Mouse (Mus musculus): ENCODE results near the gene Crot. TPM values are rescaled to one million over a fixed set of nuclear protein-coding genes. Genes with fewer than 3 reads are reported as not detected.

The Crot gene
- total and polyA plus RNA-seq, 2 experiments from 2014 or later: 16.1 to 19.1 TPM

DNA sequence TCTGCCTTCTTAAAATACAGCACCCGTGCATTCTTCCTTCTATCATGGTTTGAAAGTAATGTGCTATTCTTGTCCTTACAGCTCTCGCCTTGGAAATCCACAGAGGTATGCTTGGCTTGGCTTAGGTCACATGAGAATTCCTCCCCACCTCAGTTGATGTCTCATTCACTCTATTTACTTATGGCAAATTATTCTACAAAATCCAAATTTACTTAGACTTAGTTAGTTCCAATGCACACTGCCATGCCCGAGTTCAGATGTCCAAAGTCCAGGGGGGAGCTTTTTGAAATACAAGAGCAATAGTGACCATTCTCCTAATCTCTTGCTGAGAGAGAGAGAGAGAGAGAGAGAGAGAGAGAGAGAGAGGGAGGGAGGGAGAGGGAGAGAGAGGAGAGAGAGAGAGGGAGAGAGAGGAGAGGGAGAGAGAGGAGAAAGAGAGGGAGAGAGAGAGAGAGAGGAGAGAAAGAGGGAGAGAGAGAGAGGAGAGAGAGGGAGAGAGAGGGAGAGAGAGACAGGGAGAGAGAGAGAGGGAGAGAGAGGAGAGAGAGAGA, 43.6 kb upstream of the Crot start:
- no peaks in the 10 kb centered on the region for H3K36me3 ChIP-seq (ENCODE audit: insufficient read depth, low read length)
- no peak overlapping the region for H3K27ac ChIP-seq (ENCODE audit: low read depth, low read length)
- DNase-seq (ENCODE audit: low spot score) (no peak), ATAC-seq (ENCODE audit: low FRiP score) (no peak)
- no peak overlapping the region for H3K4me2 ChIP-seq (ENCODE audit: low read depth, low read length, poor library complexity, severe bottlenecking)
- no peaks in the 10 kb centered on the region for H3K4me1 ChIP-seq (ENCODE audit: insufficient read depth, low read length)
- no peak overlapping the region for H3K4me3 ChIP-seq (ENCODE audit: low read depth, low read length)
- no peak overlapping the region for H3K9ac ChIP-seq (replicated peaks; ENCODE audit: low read length, poor library complexity, severe bottlenecking)
- TF ChIP-seq CTCF (IDR thresholded peaks at IDR 0.05): no peak
- no peaks in the 10 kb centered on the region for H3K9me3 ChIP-seq (ENCODE audit: low read length)
- H3K27me3 ChIP-seq (ENCODE audit: insufficient read depth, low read length): no peaks in the 10 kb centered on the region
- 88% methylated on average over 3 of the region's 3 CpGs for WGBS

- H3K4me3 ChIP-seq (ENCODE audit: low read depth, low read length): no peak overlapping the region
- H3K4me2 ChIP-seq (ENCODE audit: low read depth, low read length, poor library complexity, severe bottlenecking): no peak overlapping the region
- ATAC-seq (ENCODE audit: low FRiP score) (no peak), DNase-seq (ENCODE audit: low spot score) (no peak)
- no peaks in the 10 kb centered on the region for H3K27me3 ChIP-seq (ENCODE audit: insufficient read depth, low read length)
- no peaks in the 10 kb centered on the region for H3K9me3 ChIP-seq (ENCODE audit: low read length)
- 47% methylated on average over 7 of the region's 7 CpGs for WGBS
- H3K4me1 ChIP-seq (ENCODE audit: insufficient read depth, low read length): no peaks in the 10 kb centered on the region
- no peak overlapping the region for H3K27ac ChIP-seq (ENCODE audit: low read depth, low read length)
- TF ChIP-seq CTCF (IDR thresholded peaks at IDR 0.05): no peak
- H3K9ac ChIP-seq (replicated peaks; ENCODE audit: low read length, poor library complexity, severe bottlenecking): no peak overlapping the region
- H3K36me3 ChIP-seq (ENCODE audit: insufficient read depth, low read length): no peaks in the 10 kb centered on the region
Measured at GRCm38 (mm10) chr5:9039978-9040377, 42.9 kb upstream of the Crot start.

DNA sequence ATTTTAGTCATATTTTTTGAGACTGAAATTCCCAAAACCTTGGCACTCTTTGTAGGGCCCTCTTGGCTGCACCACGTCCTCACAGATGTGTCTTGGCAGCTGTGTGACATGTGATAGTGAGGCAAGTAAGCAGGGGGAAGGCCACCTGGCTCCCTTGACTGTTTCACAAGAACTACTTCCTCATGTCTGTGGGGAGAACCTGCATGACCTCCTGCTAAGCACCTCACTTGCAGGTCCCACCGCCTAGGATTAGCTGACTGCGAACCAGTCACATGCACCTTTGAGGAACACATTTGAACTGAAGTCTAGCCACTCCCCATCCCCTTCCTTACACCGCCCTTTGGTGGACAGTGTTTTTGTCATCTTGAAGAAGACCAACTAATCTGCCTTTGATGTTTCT, 40.2 kb upstream of the Crot start:
- DNase-seq (ENCODE audit: low spot score): no peak
- no peak for TF ChIP-seq CTCF (IDR thresholded peaks at IDR 0.05)
- Histone ChIP-seq H3K4me3 (ENCODE audit: low read depth, low read length) (no peak overlapping the region), H3K36me3 (ENCODE audit: insufficient read depth, low read length) (no peaks in the 10 kb centered on the region), H3K4me2 (ENCODE audit: low read depth, low read length, poor library complexity, severe bottlenecking) (no peak overlapping the region), H3K9ac (replicated peaks; ENCODE audit: low read length, poor library complexity, severe bottlenecking) (no peak overlapping the region), H3K4me1 (ENCODE audit: insufficient read depth, low read length) (no peaks in the 10 kb centered on the region), H3K9me3 (ENCODE audit: low read length) (no peaks in the 10 kb centered on the region), H3K27me3 (ENCODE audit: insufficient read depth, low read length) (no peaks in the 10 kb centered on the region), H3K27ac (ENCODE audit: low read depth, low read length) (no peak overlapping the region)
- WGBS: 76% methylated on average over 4 of the region's 4 CpGs
- no peak for ATAC-seq (ENCODE audit: low FRiP score)

DNA sequence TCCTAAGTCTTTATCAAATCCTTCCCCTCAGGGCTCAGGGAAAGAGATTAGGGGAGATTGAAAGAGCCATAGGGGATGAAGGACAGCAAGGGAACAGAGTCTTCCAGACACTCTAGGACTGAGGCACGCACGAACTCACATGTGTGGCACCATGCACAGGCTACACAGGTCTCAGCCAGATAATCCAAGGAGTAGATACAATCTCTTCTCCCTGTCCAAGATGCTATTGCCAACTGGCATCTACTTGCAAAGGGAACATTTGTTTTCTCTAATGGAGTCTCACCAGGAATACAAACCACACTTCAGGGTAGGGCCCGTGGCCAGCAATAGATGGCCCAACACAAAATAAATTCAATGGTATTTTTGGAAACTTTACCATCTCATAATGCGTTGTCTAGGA, 38.3 kb upstream of the Crot start:
- no peaks in the 10 kb centered on the region for H3K9me3 ChIP-seq (ENCODE audit: low read length)
- ATAC-seq (ENCODE audit: low FRiP score) (no peak), DNase-seq (ENCODE audit: low spot score) (no peak)
- no peaks in the 10 kb centered on the region for H3K36me3 ChIP-seq (ENCODE audit: insufficient read depth, low read length)
- TF ChIP-seq CTCF (IDR thresholded peaks at IDR 0.05): no peak
- WGBS: 87% methylated on average over 4 of the region's 4 CpGs
- H3K4me1 ChIP-seq (ENCODE audit: insufficient read depth, low read length): no peaks in the 10 kb centered on the region
- no peaks in the 10 kb centered on the region for H3K27me3 ChIP-seq (ENCODE audit: insufficient read depth, low read length)
- no peak overlapping the region for H3K4me3 ChIP-seq (ENCODE audit: low read depth, low read length)
- H3K9ac ChIP-seq (replicated peaks; ENCODE audit: low read length, poor library complexity, severe bottlenecking): no peak overlapping the region
- no peak overlapping the region for H3K4me2 ChIP-seq (ENCODE audit: low read depth, low read length, poor library complexity, severe bottlenecking)
- no peak overlapping the region for H3K27ac ChIP-seq (ENCODE audit: low read depth, low read length)

GRCm38 (mm10) chr5:9034535-9034934, 37.4 kb upstream of the Crot start:
- no peaks in the 10 kb centered on the region for H3K9me3 ChIP-seq (ENCODE audit: low read length)
- no peak overlapping the region for H3K27ac ChIP-seq (ENCODE audit: low read depth, low read length)
- no peak overlapping the region for H3K4me3 ChIP-seq (ENCODE audit: low read depth, low read length)
- no peaks in the 10 kb centered on the region for H3K27me3 ChIP-seq (ENCODE audit: insufficient read depth, low read length)
- ATAC-seq (ENCODE audit: low FRiP score) (no peak), DNase-seq (ENCODE audit: low spot score) (no peak)
- no peak overlapping the region for H3K9ac ChIP-seq (replicated peaks; ENCODE audit: low read length, poor library complexity, severe bottlenecking)
- no peak for TF ChIP-seq CTCF (IDR thresholded peaks at IDR 0.05)
- no peaks in the 10 kb centered on the region for H3K36me3 ChIP-seq (ENCODE audit: insufficient read depth, low read length)
- no peaks in the 10 kb centered on the region for H3K4me1 ChIP-seq (ENCODE audit: insufficient read depth, low read length)
- 92% methylated on average over 9 of the region's 9 CpGs for WGBS
- H3K4me2 ChIP-seq (ENCODE audit: low read depth, low read length, poor library complexity, severe bottlenecking): no peak overlapping the region

- Histone ChIP-seq H3K4me1 (ENCODE audit: insufficient read depth, low read length) (no peaks in the 10 kb centered on the region), H3K9me3 (ENCODE audit: low read length) (no peaks in the 10 kb centered on the region), H3K4me2 (ENCODE audit: low read depth, low read length, poor library complexity, severe bottlenecking) (no peak overlapping the region), H3K9ac (replicated peaks; ENCODE audit: low read length, poor library complexity, severe bottlenecking) (no peak overlapping the region), H3K36me3 (ENCODE audit: insufficient read depth, low read length) (no peaks in the 10 kb centered on the region), H3K4me3 (ENCODE audit: low read depth, low read length) (no peak overlapping the region), H3K27ac (ENCODE audit: low read depth, low read length) (no peak overlapping the region), H3K27me3 (ENCODE audit: insufficient read depth, low read length) (no peaks in the 10 kb centered on the region)
- ATAC-seq (ENCODE audit: low FRiP score) (no peak), DNase-seq (ENCODE audit: low spot score) (no peak)
- WGBS: 89% methylated on average over 5 of the region's 5 CpGs
- TF ChIP-seq CTCF (IDR thresholded peaks at IDR 0.05): no peak
Measured at GRCm38 (mm10) chr5:9033843-9034242, 36.7 kb upstream of the Crot start.

All from midbrain, postnatal 0 days (tissue).